Mouse (Mus musculus): ENCODE results near the gene Gm10974.
A peak's percentile ranks its signal among the peaks of the same experiment; 100 is the strongest.

Gene Gm10974

DNA sequence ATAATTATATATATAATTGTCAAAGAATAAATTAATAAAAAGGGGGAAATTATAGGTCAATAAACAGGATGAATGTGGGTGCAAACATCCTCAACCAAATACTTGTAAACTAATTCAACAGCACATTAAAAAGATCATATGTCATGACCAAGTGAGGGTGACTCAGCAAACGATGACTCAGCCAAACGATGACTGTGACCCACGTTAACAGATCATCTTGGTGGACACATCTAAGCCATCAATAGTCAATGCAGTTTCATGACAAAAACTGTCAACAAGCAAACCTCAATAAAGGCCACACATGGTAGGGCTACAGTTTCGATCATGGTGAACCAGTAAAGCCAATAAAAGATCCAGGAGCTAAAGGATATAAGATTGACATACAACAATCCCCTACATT is 6.7 kb upstream of the Gm10974 start:
- no peak for DNase-seq (ENCODE audit: low read depth, low spot score)

DNA sequence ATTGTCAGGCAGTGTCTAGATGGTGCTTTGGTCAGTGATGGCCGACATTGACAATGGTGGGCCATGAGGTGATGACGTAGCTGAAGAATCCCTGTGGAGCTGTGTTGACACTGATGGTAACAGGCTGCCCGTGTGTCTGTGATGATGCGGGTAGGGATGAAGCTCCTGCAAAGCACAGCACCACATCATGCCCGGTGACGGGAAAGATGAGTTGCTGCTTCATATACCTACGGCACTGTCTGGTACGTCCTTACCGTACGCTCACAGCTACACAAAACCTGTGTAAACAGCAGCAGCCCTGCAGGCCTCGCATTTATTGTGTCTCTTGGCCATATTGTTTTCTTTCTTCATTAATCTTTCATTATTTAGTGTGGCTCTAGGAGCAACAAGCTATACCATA is 1.2 kb upstream of the Gm10974 start:
- DNase-seq (ENCODE audit: low read depth, low spot score), result no peak

DNA sequence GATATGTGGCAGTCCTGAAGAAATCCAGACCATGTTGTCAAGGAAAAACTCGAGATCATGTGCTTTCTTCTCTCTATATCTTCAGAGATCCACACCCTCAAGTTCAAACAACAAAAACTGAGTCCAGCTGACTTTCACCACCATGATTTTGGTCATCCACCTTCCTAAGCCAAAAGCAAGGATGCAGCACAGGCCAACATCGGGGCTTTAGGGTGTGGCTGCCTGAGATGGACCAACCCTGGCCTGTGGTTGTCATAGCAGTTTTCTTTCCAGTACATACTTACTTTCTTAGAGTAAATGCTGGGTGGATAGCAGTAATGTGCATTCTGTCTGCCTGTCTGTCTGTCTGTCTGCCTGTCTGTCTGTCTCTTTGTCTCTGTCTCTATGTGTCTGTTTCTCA is 294 bp upstream of the Gm10974 start:
- no peak for DNase-seq (ENCODE audit: low read depth, low spot score)

- peak; percentile 67 for DNase-seq (ENCODE audit: low read depth, low spot score)
These were observed 3.6 kb downstream of the Gm10974 start for GRCm38 (mm10) chr7:66369071-66369933.

GRCm38 (mm10) chr7:66369934-66370445 is 4.3 kb downstream of the Gm10974 start:
- no peak for DNase-seq (ENCODE audit: low read depth, low spot score)

DNA sequence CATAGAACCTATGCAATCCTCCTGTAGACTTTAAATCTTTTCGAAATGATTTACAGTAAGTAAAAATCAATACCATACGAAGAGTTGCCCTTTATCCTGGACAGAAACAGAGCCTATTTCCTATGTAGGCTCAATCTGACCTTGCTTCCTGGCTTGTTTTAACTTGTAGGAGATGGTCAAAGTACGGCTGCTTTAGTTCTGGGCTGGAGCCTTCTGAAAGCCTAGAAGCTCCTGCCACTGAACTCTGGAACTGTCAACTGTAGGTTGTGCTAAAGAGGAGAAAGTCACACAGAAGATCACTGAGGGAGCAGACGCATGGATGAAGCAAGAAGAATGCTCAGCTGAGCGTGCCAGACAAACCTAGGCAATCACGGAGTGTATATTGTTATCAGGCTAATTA is 5.3 kb downstream of the Gm10974 start:
- DNase-seq (ENCODE audit: low read depth, low spot score), result no peak

- DNase-seq (ENCODE audit: low read depth, low spot score), result no peak
These were observed 7.7 kb downstream of the Gm10974 start for GRCm38 (mm10) chr7:66373391-66373790.

DNA sequence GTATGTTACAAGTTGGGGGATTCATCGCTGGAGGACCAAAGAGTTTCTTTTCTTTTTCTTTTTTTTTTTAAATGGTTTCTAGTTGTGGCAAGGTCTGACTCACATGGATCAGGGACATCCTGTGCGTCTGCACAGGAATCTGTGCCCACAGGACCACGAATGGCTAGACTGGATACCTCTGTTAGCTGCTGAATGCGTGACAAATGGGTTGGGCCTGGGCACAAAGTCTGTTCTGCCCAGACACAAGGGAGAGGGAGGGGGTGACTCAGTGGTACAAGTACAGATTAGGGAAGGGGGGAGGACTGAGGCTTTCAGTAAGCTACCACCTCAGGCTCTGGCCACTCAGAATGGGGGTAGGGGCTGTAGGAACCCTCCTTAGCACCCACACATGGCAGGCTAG is 10.0 kb downstream of the Gm10974 start:
- no peak for DNase-seq (ENCODE audit: low read depth, low spot score)

DNA sequence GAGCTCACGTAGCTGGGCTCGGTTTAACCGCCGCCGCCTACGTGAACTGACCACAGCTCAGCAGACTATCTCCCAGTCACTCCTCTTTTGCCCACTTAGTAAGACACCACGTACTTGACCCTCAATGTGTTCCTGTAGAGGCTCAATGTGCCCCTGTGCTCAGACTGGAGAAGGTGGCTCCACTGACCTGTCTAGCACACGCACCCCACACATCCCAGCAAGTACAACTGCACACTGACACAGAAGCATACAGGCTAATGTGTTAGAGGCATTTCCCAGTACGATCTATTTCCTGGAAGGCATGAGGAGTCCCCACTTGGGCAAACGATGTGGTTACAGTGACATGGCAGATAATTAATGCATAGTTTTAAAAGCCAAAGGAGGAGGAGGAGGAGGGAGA is 10.9 kb downstream of the Gm10974 start:
- no peak for DNase-seq (ENCODE audit: low read depth, low spot score)

GRCm38 (mm10) chr7:66384213-66384612 is 18.5 kb downstream of the Gm10974 start:
- DNase-seq (ENCODE audit: low read depth, low spot score), result no peak

- DNase-seq (ENCODE audit: low read depth, low spot score), result no peak
These were observed 19.2 kb downstream of the Gm10974 start for GRCm38 (mm10) chr7:66384891-66385290.

- DNase-seq (ENCODE audit: low read depth, low spot score), result no peak
These were observed 20.1 kb downstream of the Gm10974 start for GRCm38 (mm10) chr7:66385826-66386225.

GRCm38 (mm10) chr7:66386411-66386810 is 20.7 kb downstream of the Gm10974 start:
- DNase-seq (ENCODE audit: low read depth, low spot score), result no peak

- DNase-seq (ENCODE audit: low read depth, low spot score), result no peak
These were observed 21.7 kb downstream of the Gm10974 start for GRCm38 (mm10) chr7:66387419-66387812.

DNA sequence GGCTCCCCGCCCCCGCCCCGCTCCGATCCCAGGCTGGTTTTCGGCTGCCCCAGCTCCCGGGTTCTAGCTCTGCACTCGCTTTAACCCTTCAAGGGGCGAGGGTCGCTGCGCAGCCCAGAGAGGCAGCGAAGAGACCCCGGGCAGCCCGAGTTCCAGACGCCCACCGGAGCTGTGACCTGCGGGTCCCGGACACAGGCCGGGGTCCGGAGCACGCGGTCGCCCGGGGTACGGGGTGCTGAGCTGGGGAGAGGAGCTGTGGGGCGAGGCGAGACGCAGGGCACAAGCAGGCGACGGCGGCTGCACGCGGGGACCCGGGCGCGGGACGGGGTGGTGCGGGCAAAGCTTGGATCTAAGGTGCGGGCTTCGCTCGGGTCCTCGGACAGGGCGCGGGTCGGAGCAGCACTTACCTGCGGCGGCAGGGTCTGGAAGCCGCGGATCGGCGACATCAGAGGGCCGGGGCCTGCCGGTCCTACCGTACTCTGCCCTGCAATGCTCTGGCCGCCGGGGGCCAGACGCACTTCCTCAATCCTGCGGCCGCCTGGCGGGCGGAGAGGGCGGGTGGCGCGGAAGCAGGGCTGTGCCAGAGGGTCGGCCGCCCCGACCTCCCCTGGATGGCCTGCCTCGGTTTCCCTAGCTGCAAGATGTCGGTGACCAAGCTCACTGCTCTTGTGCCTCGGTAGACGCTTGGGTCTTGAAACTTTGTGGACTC is 22.3 kb downstream of the Gm10974 start, which contains the start of gene Lrrk1:
Gene Lrrk1 (minus strand): TSS at position 538 of the 709 bp plus-strand sequence.
- DNase-seq (ENCODE audit: low read depth, low spot score), result peak; percentile 71

DNA sequence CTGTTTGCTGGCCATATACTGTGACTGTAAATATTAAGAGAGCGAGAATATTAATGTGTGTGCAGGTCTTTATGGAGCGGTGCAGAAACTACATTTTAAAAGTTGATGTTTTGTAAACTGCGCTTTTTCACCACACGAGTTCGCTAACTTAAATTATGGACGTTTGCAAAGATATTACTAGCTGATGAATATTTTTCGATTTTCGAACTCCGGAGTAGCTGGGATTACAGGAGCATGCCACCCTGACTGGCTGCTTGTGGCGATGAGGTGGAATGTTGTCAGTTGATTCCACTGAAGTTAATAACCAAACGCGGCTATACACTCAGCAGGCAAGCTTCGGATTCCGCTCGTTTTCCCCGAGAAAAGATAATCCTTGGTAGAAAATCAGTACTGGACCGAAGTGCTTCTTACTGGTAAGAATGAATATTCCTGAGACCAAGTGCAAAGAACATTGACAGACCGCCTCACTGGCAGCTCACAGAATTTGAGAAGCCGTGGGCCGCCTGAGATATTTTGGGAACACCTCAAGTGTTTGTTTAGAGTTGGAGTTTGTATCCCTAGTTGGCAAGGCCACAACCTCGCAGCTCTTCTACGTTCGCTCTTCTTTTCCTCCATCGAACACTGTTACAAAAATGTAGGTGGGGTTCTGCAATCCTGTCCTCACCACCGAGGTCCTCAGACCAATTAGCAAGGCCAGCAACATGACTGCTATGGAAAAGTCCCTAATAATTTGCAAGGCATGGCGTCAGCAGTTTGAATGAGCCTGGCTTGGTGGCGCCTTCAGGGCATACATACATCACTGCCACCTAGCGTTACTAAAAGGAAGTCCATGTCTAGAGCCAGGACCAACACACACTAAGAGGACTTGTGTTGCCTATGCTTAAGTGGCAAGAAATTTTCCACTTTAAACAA is 23.2 kb downstream of the Gm10974 start:
- peak; percentile 77 for DNase-seq (ENCODE audit: low read depth, low spot score)

DNA sequence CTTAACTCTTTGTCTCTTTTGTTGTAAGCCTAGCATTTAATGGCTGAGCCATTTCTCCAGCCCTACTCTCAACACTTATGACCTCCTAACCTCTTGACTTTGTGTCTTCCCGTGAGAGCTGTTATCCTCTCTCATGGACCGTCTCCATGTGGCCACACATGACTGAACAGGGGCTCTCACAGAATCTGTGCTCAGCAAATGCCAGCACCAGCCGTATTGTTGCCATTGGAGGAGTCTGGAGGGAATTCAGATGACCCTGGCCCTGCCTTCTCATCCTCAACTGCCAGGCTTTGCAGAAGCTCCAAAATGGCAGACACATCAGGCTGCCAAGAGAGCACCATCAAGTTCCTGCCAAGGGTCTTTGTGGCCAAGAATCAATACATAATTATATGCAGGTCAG is 31.6 kb downstream of the Gm10974 start:
- DNase-seq (ENCODE audit: low read depth, low spot score), result no peak

DNA sequence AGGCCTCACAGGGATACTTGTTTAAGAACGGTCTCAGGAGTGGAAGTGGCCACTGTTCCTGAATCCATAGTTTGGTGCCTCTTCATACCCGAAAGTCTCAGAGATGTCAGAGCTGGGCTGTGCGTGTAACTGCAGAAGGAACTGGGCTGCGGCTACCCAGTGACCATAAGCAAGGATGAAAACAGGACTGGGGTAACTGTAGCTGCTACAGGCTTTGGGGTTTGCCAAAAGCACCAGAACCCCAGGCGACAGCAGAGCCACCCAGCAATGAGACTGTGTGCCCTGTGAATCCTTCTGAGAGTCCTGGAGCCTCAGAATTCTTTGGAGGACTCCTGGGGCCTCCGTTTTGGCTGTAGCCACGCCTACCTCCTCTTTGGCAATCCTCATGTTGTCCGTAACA is 35.9 kb downstream of the Gm10974 start:
- no peak for DNase-seq (ENCODE audit: low read depth, low spot score)

- no peak for DNase-seq (ENCODE audit: low read depth, low spot score)
These were observed 37.2 kb downstream of the Gm10974 start for GRCm38 (mm10) chr7:66402876-66403275.

GRCm38 (mm10) chr7:66404141-66404540 is 38.4 kb downstream of the Gm10974 start:
- no peak for DNase-seq (ENCODE audit: low read depth, low spot score)

DNA sequence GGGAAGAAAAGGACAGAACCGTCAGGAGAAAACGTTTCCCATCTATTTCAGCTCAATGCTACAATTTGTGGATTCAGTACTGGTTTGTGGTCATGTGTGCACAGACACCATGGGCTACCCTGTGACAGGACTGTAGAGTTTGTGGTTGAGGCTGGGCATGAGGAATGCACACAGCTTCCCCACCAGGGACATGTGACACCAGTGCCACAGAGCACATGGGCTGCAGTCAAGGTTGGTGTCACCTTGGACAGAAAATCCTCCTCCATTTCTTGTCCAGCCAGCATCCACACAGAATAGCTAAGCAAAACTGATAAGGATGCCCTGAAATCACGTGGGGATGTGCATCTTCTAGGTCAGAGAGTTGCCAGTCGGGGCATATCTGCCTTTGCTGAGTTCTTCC is 39.1 kb downstream of the Gm10974 start:
- no peak for DNase-seq (ENCODE audit: low read depth, low spot score)

DNA sequence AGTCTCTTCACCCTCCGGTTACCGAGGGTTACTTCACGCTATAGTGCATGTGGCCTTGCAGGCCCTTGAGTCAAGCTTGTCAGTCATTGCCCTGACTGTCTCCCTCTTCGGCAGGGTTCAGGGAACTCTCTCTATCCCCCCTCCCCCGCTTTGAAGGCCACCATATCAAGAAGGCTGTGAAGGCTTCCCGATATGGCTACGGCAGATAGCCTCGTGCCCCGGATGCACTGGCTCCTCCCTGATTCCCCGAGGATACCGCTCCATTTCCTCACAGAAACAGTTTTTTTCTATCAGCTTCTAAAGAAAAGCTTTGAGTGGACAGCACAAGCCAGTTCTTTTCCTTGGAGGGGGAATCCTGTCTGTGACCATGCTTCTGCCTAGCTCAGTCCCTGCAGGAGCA is 39.8 kb downstream of the Gm10974 start:
- no peak for DNase-seq (ENCODE audit: low read depth, low spot score)

Data from ZHBTc4 (cell line).